Mouse (Mus musculus): Measurements from ENCODE around the gene Ins2. TPM values are rescaled to one million over a fixed set of nuclear protein-coding genes. Genes with fewer than 3 reads are reported as not detected.

Ins2 gene
- polyA plus RNA-seq, 1 experiment: not detected

Other genes starting within 250 kb of the Ins2 start
- gene Tnnt3, start 244.5 kb downstream of the Ins2 start, polyA plus RNA-seq (2012; rRNA removed): 74.3 and 79.9 TPM in 2 replicates
- 76.2 and 102 TPM in 2 replicates for gene Mrpl23, start 210.7 kb downstream of the Ins2 start, polyA plus RNA-seq (2012; rRNA removed)
- 11.9 and 21.9 TPM in 2 replicates for gene Igf2, start 76.6 kb downstream of the Ins2 start, polyA plus RNA-seq (2012; rRNA removed)
- gene Gm49394, start 73.4 kb downstream of the Ins2 start, polyA plus RNA-seq (2012; rRNA removed): not detected in 2 replicates
- gene Th, start 187.7 kb upstream of the Ins2 start, polyA plus RNA-seq (2012; rRNA removed): 0.15 and 0.59 TPM in 2 replicates
- 2.4 and 2.7 TPM in 2 replicates for gene Ascl2, start 225.9 kb upstream of the Ins2 start, polyA plus RNA-seq (2012; rRNA removed)

All from urinary bladder, adult 2 months (tissue).